Mouse (Mus musculus): ENCODE measurements around the gene Creb5.

DNA sequence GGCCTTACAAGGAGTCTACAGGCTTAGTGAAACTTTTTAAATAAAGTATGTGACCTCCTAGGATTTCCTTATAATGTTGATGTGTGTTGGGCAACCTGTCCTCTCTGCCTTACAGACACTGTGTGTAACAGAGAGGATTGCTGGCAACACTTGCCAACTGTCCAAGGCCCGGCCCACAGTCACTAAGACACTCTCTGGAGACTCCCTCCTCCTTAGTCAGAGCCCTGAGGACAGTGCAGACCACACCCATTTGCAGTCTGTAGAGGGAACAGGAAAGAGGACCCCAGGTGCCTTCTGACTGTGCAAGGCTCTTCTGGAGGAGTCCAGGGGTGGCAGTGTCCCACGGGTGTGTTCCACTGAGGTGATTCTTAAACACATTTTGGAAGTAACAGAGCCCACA lies 397.3 kb downstream of the Creb5 start:
- TF ChIP-seq POLR2A (IDR thresholded peaks at IDR 0.05; ENCODE audit: borderline replicate concordance, insufficient read depth, low read length), result no peak
- TF ChIP-seq CTCF (IDR thresholded peaks at IDR 0.05; ENCODE audit: borderline replicate concordance, insufficient read depth, low read depth, low read length), result no peak

All from cerebellum, adult 2 months (tissue).